Mouse (Mus musculus): ENCODE measurements at regions not wholly inside any gene's neighbourhood (a gene's known extent, or its start where the extent isn't known, plus 50 kb on each side); places are given as distances from the start of the nearest gene placed in this dataset.

- H3K36me3 ChIP-seq: no peaks in the 10 kb centered on the region
- 90% methylated on average over 5 of the region's 5 CpGs for WGBS
- H3K4me3 ChIP-seq: no peak overlapping the region
- DNase-seq (ENCODE audit: low spot score): no peak
- H3K4me1 ChIP-seq (replicated peaks): no peaks in the 10 kb centered on the region
- H3K9me3 ChIP-seq: no peaks in the 10 kb centered on the region
- H3K27ac ChIP-seq: no peak overlapping the region
- peaks cover 7% of the 10 kb centered on the region for H3K27me3 ChIP-seq (ENCODE audit: insufficient read depth, poor library complexity, severe bottlenecking)
These were observed 318.1 kb upstream of the Runx1 start for GRCm38 (mm10) chr16:93144033-93144432.

- Histone ChIP-seq H3K27ac (no peak overlapping the region), H3K36me3 (no peaks in the 10 kb centered on the region), H3K4me3 (no peak overlapping the region), H3K9me3 (no peaks in the 10 kb centered on the region), H3K27me3 (ENCODE audit: insufficient read depth, poor library complexity, severe bottlenecking) (peaks cover 7% of the 10 kb centered on the region), H3K4me1 (replicated peaks) (no peaks in the 10 kb centered on the region)
- WGBS: 95% methylated on average over 10 of the region's 10 CpGs
- no peak for DNase-seq (ENCODE audit: low spot score)
These were observed 317.2 kb upstream of the Runx1 start for GRCm38 (mm10) chr16:93143164-93143563.

- Histone ChIP-seq H3K9me3 (no peaks in the 10 kb centered on the region), H3K4me1 (replicated peaks) (no peaks in the 10 kb centered on the region), H3K36me3 (no peaks in the 10 kb centered on the region), H3K27ac (no peak overlapping the region), H3K4me3 (no peak overlapping the region), H3K27me3 (ENCODE audit: insufficient read depth, poor library complexity, severe bottlenecking) (peaks cover 7% of the 10 kb centered on the region)
- no peak for DNase-seq (ENCODE audit: low spot score)
- WGBS: 86% methylated on average over 6 of the region's 6 CpGs
These were observed 316.0 kb upstream of the Runx1 start for GRCm38 (mm10) chr16:93141967-93142366.

GRCm38 (mm10) chr16:93140535-93141110, 314.7 kb upstream of the Runx1 start:
- H3K4me3 ChIP-seq: no peak overlapping the region
- no peaks in the 10 kb centered on the region for H3K4me1 ChIP-seq (replicated peaks)
- no peaks in the 10 kb centered on the region for H3K36me3 ChIP-seq
- DNase-seq (ENCODE audit: low spot score): no peak
- H3K9me3 ChIP-seq: no peaks in the 10 kb centered on the region
- 67% methylated on average over 15 of the region's 15 CpGs for WGBS
- H3K27ac ChIP-seq: no peak overlapping the region
- H3K27me3 ChIP-seq (ENCODE audit: insufficient read depth, poor library complexity, severe bottlenecking): peaks cover 7% of the 10 kb centered on the region

- H3K27me3 ChIP-seq (ENCODE audit: insufficient read depth, poor library complexity, severe bottlenecking): peaks cover 7% of the 10 kb centered on the region; the same call in 1 of the 2 replicates
- no peak overlapping the region for H3K4me3 ChIP-seq
- H3K4me1 ChIP-seq (replicated peaks): no peaks in the 10 kb centered on the region
- WGBS: 54% methylated on average over 1 of the region's 1 CpGs
- no peak overlapping the region for H3K27ac ChIP-seq
- H3K36me3 ChIP-seq: no peaks in the 10 kb centered on the region
- H3K9me3 ChIP-seq: no peaks in the 10 kb centered on the region
- no peak for DNase-seq (ENCODE audit: low spot score)
These were observed 311.3 kb upstream of the Runx1 start for GRCm38 (mm10) chr16:93137249-93137648.

GRCm38 (mm10) chr16:93131404-93131803, 305.5 kb upstream of the Runx1 start:
- WGBS: 89% methylated on average over 5 of the region's 5 CpGs
- H3K36me3 ChIP-seq: no peaks in the 10 kb centered on the region
- no peak overlapping the region for H3K27ac ChIP-seq
- no peak overlapping the region for H3K4me3 ChIP-seq
- H3K9me3 ChIP-seq: no peaks in the 10 kb centered on the region
- no peak for DNase-seq (ENCODE audit: low spot score)
- 0 out of 2 replicates have a peak, but pooled peaks cover 2% of the 10 kb centered on the region for H3K4me1 ChIP-seq (replicated peaks)
- no peaks in the 10 kb centered on the region; the same call in 1 of the 2 replicates for H3K27me3 ChIP-seq (ENCODE audit: insufficient read depth, poor library complexity, severe bottlenecking)

- Histone ChIP-seq H3K36me3 (no peaks in the 10 kb centered on the region), H3K27ac (no peak overlapping the region), H3K9me3 (no peaks in the 10 kb centered on the region), H3K4me1 (replicated peaks) (0 out of 2 replicates have a peak, but pooled peaks cover 2% of the 10 kb centered on the region), H3K4me3 (no peak overlapping the region), H3K27me3 (ENCODE audit: insufficient read depth, poor library complexity, severe bottlenecking) (no peaks in the 10 kb centered on the region; the same call in 1 of the 2 replicates)
- 81% methylated on average over 6 of the region's 6 CpGs for whole genome bisulfite sequencing
- DNase-seq (ENCODE audit: low spot score): no peak
These were observed 304.7 kb upstream of the Runx1 start for GRCm38 (mm10) chr16:93130622-93131021.

- Histone ChIP-seq H3K4me3 (no peak overlapping the region), H3K4me1 (replicated peaks) (0 out of 2 replicates have a peak, but pooled peaks cover 4% of the 10 kb centered on the region), H3K36me3 (no peaks in the 10 kb centered on the region), H3K27me3 (ENCODE audit: insufficient read depth, poor library complexity, severe bottlenecking) (no peaks in the 10 kb centered on the region; the same call in 1 of the 2 replicates), H3K9me3 (no peaks in the 10 kb centered on the region), H3K27ac (no peak overlapping the region)
- DNase-seq (ENCODE audit: low spot score): no peak
- 79% methylated on average over 8 of the region's 8 CpGs for WGBS
These were observed 297.8 kb upstream of the Runx1 start for GRCm38 (mm10) chr16:93123707-93124106.

- H3K4me3 ChIP-seq: no peak overlapping the region
- 87% methylated on average over 16 of the region's 16 CpGs for WGBS
- H3K9me3 ChIP-seq: no peaks in the 10 kb centered on the region
- H3K27me3 ChIP-seq (ENCODE audit: insufficient read depth, poor library complexity, severe bottlenecking): no peaks in the 10 kb centered on the region
- 0 out of 2 replicates have a peak, but pooled peaks cover 4% of the 10 kb centered on the region for H3K4me1 ChIP-seq (replicated peaks)
- no peak overlapping the region for H3K27ac ChIP-seq
- DNase-seq (ENCODE audit: low spot score): no peak
- H3K36me3 ChIP-seq: no peaks in the 10 kb centered on the region
These were observed 290.4 kb upstream of the Runx1 start for GRCm38 (mm10) chr16:93116111-93116969.

- no peak overlapping the region for H3K4me3 ChIP-seq
- no peaks in the 10 kb centered on the region for H3K36me3 ChIP-seq
- no peak for DNase-seq (ENCODE audit: low spot score)
- no peaks in the 10 kb centered on the region for H3K27me3 ChIP-seq (ENCODE audit: insufficient read depth, poor library complexity, severe bottlenecking)
- H3K27ac ChIP-seq: no peak overlapping the region
- no peaks in the 10 kb centered on the region for H3K4me1 ChIP-seq (replicated peaks)
- 87% methylated on average over 3 of the region's 3 CpGs for WGBS
- H3K9me3 ChIP-seq: no peaks in the 10 kb centered on the region
These were observed 285.0 kb upstream of the Runx1 start for GRCm38 (mm10) chr16:93110912-93111311.

- Histone ChIP-seq H3K27ac (no peak overlapping the region), H3K36me3 (no peaks in the 10 kb centered on the region), H3K4me1 (replicated peaks) (no peaks in the 10 kb centered on the region), H3K27me3 (ENCODE audit: insufficient read depth, poor library complexity, severe bottlenecking) (no peaks in the 10 kb centered on the region), H3K9me3 (no peaks in the 10 kb centered on the region), H3K4me3 (no peak overlapping the region)
- WGBS: 83% methylated on average over 6 of the region's 6 CpGs
- no peak for DNase-seq (ENCODE audit: low spot score)
These were observed 284.5 kb upstream of the Runx1 start for GRCm38 (mm10) chr16:93110451-93110850.

- Histone ChIP-seq H3K27me3 (ENCODE audit: insufficient read depth, poor library complexity, severe bottlenecking) (no peaks in the 10 kb centered on the region), H3K36me3 (no peaks in the 10 kb centered on the region), H3K9me3 (no peaks in the 10 kb centered on the region), H3K27ac (no peak overlapping the region), H3K4me1 (replicated peaks) (no peaks in the 10 kb centered on the region), H3K4me3 (no peak overlapping the region)
- WGBS: 89% methylated on average over 12 of the region's 12 CpGs
- no peak for DNase-seq (ENCODE audit: low spot score)
These were observed 283.9 kb upstream of the Runx1 start for GRCm38 (mm10) chr16:93109683-93110407.

- Histone ChIP-seq H3K36me3 (no peaks in the 10 kb centered on the region), H3K27ac (no peak overlapping the region), H3K27me3 (ENCODE audit: insufficient read depth, poor library complexity, severe bottlenecking) (no peaks in the 10 kb centered on the region), H3K4me3 (no peak overlapping the region), H3K9me3 (no peaks in the 10 kb centered on the region), H3K4me1 (replicated peaks) (no peaks in the 10 kb centered on the region)
- WGBS: 84% methylated on average over 5 of the region's 5 CpGs
- no peak for DNase-seq (ENCODE audit: low spot score)
These were observed 281.5 kb upstream of the Runx1 start for GRCm38 (mm10) chr16:93107524-93107845.

Data from hindbrain, embryonic 10.5 days (tissue).